Mouse (Mus musculus): Measurements from ENCODE around the gene Tmem104. TPM values are rescaled to one million over a fixed set of nuclear protein-coding genes. Genes with fewer than 3 reads are reported as not detected.

The Tmem104 gene
- polyA plus RNA-seq (2015; fragmentation: Nextera tagmentation; extraction: Ambion mirVana) = 8.6 and 9.1 TPM in 2 replicates

DNA sequence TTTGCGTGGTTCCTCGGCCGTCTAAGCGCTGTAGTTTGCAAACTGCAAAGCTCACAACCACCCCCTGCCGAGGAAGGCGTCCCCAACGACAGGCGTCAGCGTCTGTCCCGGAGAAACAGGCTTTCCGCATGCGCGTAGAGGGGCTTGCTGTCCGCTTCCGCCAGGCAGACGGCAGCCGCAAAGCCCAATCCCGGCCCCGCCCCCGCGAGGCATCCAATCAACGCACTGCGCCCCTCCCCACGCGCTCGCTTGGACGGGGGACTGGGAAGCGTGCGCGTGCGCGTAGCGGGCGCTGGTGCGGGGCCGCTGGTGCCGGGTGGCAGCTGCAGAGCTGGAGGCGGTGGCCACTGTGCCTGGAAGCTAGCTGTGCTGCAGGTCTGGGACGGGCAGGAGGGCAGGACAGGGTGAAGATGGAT lies at the start of gene Tmem104:
Gene Tmem104, plus strand, starts transcription at position 264 of the 416 bp plus-strand sequence.
- Histone ChIP-seq H3K4me3 (ENCODE audit: low read length) (peak within 1 kb of the TSS; percentile 78), H3K27ac (ENCODE audit: low read length) (peak within 1 kb of the TSS; percentile 84), H3K27me3 (ENCODE audit: control insufficient read depth, insufficient read depth, low read depth, low read length) (no peaks in the 10 kb centered on the region), H3K4me2 (ENCODE audit: low read depth, low read length) (peak within 1 kb of the TSS; percentile 88), H3K4me1 (replicated peaks; ENCODE audit: control insufficient read depth, insufficient read depth, low read length) (peaks cover 10% of the 10 kb centered on the region), H3K9me3 (ENCODE audit: control insufficient read depth, low read length) (no peaks in the 10 kb centered on the region), H3K9ac (ENCODE audit: low read length) (peak within 1 kb of the TSS; percentile 81), H3K36me3 (ENCODE audit: control insufficient read depth, insufficient read depth, low read length) (no peaks in the 10 kb centered on the region)
- 0% methylated on average over 39 of the region's 39 CpGs for WGBS
- peak; percentile 96 for ATAC-seq (ENCODE audit: low read depth)

- Histone ChIP-seq H3K36me3 (ENCODE audit: control insufficient read depth, insufficient read depth, low read length) (no peaks in the 10 kb centered on the region), H3K9ac (ENCODE audit: low read length) (no peak overlapping the region), H3K27ac (ENCODE audit: low read length) (no peak overlapping the region), H3K4me1 (replicated peaks; ENCODE audit: control insufficient read depth, insufficient read depth, low read length) (no peaks in the 10 kb centered on the region), H3K4me2 (ENCODE audit: low read depth, low read length) (no peak overlapping the region), H3K9me3 (ENCODE audit: control insufficient read depth, low read length) (no peaks in the 10 kb centered on the region), H3K27me3 (ENCODE audit: control insufficient read depth, insufficient read depth, low read depth, low read length) (no peaks in the 10 kb centered on the region), H3K4me3 (ENCODE audit: low read length) (no peak overlapping the region)
- ATAC-seq (ENCODE audit: low read depth) = no peak
- 68% methylated on average over 5 of the region's 5 CpGs for WGBS
Measured at GRCm38 (mm10) chr11:115138597-115139262, 48.6 kb upstream of the Tmem104 start.

- WGBS = 81% methylated on average over 2 of the region's 2 CpGs
- no peak for ATAC-seq (ENCODE audit: low read depth)
- H3K4me2 ChIP-seq (ENCODE audit: low read depth, low read length) = no peak overlapping the region
Measured at GRCm38 (mm10) chr11:115141970-115142369, 45.3 kb upstream of the Tmem104 start.

DNA sequence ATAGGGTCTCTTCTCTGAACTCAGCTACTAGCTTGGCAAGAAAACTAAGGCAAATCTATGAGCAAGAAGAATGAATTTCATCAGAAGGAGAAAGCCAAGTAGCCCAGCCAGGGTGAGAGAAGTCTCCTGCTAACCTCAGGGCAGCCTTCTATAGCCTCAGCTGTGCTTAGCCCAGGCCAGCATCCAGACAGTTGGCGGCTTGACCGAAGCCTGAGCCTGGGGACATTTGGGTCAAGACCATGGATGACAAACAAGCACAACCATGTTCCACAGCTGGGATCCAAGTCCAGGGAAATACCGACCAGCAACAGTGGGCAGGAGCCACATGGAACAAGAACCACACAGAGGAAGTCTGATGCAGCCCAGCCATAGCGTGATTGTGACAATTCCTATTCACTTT lies 39.5 kb upstream of the Tmem104 start:
- Histone ChIP-seq H3K4me1 (replicated peaks; ENCODE audit: control insufficient read depth, insufficient read depth, low read length) (0 out of 2 replicates have a peak, but pooled peaks cover 3% of the 10 kb centered on the region), H3K9ac (ENCODE audit: low read length) (no peak overlapping the region), H3K4me3 (ENCODE audit: low read length) (no peak overlapping the region), H3K36me3 (ENCODE audit: control insufficient read depth, insufficient read depth, low read length) (no peaks in the 10 kb centered on the region), H3K27ac (ENCODE audit: low read length) (no peak overlapping the region), H3K27me3 (ENCODE audit: control insufficient read depth, insufficient read depth, low read depth, low read length) (peaks cover 3% of the 10 kb centered on the region; the same call in 1 of the 2 replicates), H3K9me3 (ENCODE audit: control insufficient read depth, low read length) (no peaks in the 10 kb centered on the region), H3K4me2 (ENCODE audit: low read depth, low read length) (no peak overlapping the region)
- WGBS = 77% methylated on average over 4 of the region's 4 CpGs
- ATAC-seq (ENCODE audit: low read depth) = no peak

More at GRCm38 (mm10) chr11:115141970-115142369, 45.3 kb upstream of the Tmem104 start:
- no peaks in the 10 kb centered on the region for H3K36me3 ChIP-seq (ENCODE audit: control insufficient read depth, insufficient read depth, low read length)
- H3K27ac ChIP-seq (ENCODE audit: low read length) = no peak overlapping the region
- H3K9me3 ChIP-seq (ENCODE audit: control insufficient read depth, low read length) = no peaks in the 10 kb centered on the region
- H3K27me3 ChIP-seq (ENCODE audit: control insufficient read depth, insufficient read depth, low read depth, low read length) = no peaks in the 10 kb centered on the region
- H3K4me3 ChIP-seq (ENCODE audit: low read length) = no peak overlapping the region
- H3K9ac ChIP-seq (ENCODE audit: low read length) = no peak overlapping the region
- no peaks in the 10 kb centered on the region for H3K4me1 ChIP-seq (replicated peaks; ENCODE audit: control insufficient read depth, insufficient read depth, low read length)

GRCm38 (mm10) chr11:115150741-115151254 lies 36.5 kb upstream of the Tmem104 start:
- peaks cover 27% of the 10 kb centered on the region for H3K27me3 ChIP-seq (ENCODE audit: control insufficient read depth, insufficient read depth, low read depth, low read length)
- no peak overlapping the region for H3K4me3 ChIP-seq (ENCODE audit: low read length)
- H3K36me3 ChIP-seq (ENCODE audit: control insufficient read depth, insufficient read depth, low read length) = no peaks in the 10 kb centered on the region
- no peaks in the 10 kb centered on the region for H3K9me3 ChIP-seq (ENCODE audit: control insufficient read depth, low read length)
- H3K4me1 ChIP-seq (replicated peaks; ENCODE audit: control insufficient read depth, insufficient read depth, low read length) = peaks cover 10% of the 10 kb centered on the region
- ATAC-seq (ENCODE audit: low read depth) = no peak
- H3K4me2 ChIP-seq (ENCODE audit: low read depth, low read length) = no peak overlapping the region
- no peak overlapping the region for H3K27ac ChIP-seq (ENCODE audit: low read length)
- no peak overlapping the region for H3K9ac ChIP-seq (ENCODE audit: low read length)
- WGBS = 42% methylated on average over 6 of the region's 6 CpGs

GRCm38 (mm10) chr11:115151755-115152429 lies 35.4 kb upstream of the Tmem104 start:
- 3% methylated on average over 15 of the region's 15 CpGs for WGBS
- peak overlapping the region; percentile 53; the same call in 1 of the 2 replicates for H3K9ac ChIP-seq (ENCODE audit: low read length)
- no peak overlapping the region for H3K27ac ChIP-seq (ENCODE audit: low read length)
- peaks cover 10% of the 10 kb centered on the region for H3K4me1 ChIP-seq (replicated peaks; ENCODE audit: control insufficient read depth, insufficient read depth, low read length)
- peak overlapping the region; percentile 40 for H3K4me3 ChIP-seq (ENCODE audit: low read length)
- no peaks in the 10 kb centered on the region for H3K36me3 ChIP-seq (ENCODE audit: control insufficient read depth, insufficient read depth, low read length)
- peaks cover 27% of the 10 kb centered on the region for H3K27me3 ChIP-seq (ENCODE audit: control insufficient read depth, insufficient read depth, low read depth, low read length)
- H3K9me3 ChIP-seq (ENCODE audit: control insufficient read depth, low read length) = no peaks in the 10 kb centered on the region
- H3K4me2 ChIP-seq (ENCODE audit: low read depth, low read length) = peak overlapping the region; percentile 64
- peak; percentile 67 for ATAC-seq (ENCODE audit: low read depth)

GRCm38 (mm10) chr11:115153088-115153487 lies 34.2 kb upstream of the Tmem104 start:
- no peak overlapping the region for H3K4me2 ChIP-seq (ENCODE audit: low read depth, low read length)
- no peak overlapping the region for H3K4me3 ChIP-seq (ENCODE audit: low read length)
- H3K9me3 ChIP-seq (ENCODE audit: control insufficient read depth, low read length) = no peaks in the 10 kb centered on the region
- H3K9ac ChIP-seq (ENCODE audit: low read length) = no peak overlapping the region
- peaks cover 27% of the 10 kb centered on the region for H3K27me3 ChIP-seq (ENCODE audit: control insufficient read depth, insufficient read depth, low read depth, low read length)
- no peak overlapping the region for H3K27ac ChIP-seq (ENCODE audit: low read length)
- no peaks in the 10 kb centered on the region for H3K36me3 ChIP-seq (ENCODE audit: control insufficient read depth, insufficient read depth, low read length)
- H3K4me1 ChIP-seq (replicated peaks; ENCODE audit: control insufficient read depth, insufficient read depth, low read length) = peaks cover 14% of the 10 kb centered on the region
- WGBS = 74% methylated on average over 9 of the region's 9 CpGs
- no peak for ATAC-seq (ENCODE audit: low read depth)

DNA sequence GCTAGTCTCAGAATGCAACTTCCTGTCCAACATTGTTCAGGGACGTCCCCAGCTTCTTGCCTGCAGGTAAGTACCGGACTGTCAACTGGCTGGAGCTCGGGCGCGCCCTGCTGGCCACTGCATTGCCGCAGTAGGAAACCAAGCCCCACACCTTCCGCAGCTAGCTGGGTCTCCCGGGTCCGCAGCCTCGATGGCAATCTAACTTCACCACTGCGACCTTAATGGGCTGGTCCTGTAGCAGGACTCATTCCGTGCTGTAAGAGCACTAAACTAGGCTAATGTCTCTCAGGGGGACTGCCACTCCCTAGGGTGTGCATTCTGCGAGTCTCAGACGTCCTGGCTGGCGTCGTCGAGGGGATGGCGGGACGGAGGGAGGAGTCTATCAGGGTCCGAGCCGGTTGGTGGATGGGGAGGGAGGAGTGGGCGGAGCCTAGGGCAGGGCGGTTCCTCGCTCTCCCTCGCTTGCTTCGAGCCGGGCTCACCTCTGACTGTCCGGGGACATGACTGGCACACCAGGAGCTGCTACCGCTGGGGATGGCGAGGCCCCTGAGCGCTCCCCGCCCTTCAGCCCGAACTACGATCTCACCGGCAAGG lies 33.5 kb upstream of the Tmem104 start:
- WGBS = under 1% methylated on average over 34 of the region's 35 CpGs
- Histone ChIP-seq H3K27ac (ENCODE audit: low read length) (no peak overlapping the region), H3K4me3 (ENCODE audit: low read length) (peak overlapping the region; percentile 46), H3K4me1 (replicated peaks; ENCODE audit: control insufficient read depth, insufficient read depth, low read length) (peaks cover 21% of the 10 kb centered on the region), H3K27me3 (ENCODE audit: control insufficient read depth, insufficient read depth, low read depth, low read length) (peaks cover 27% of the 10 kb centered on the region), H3K4me2 (ENCODE audit: low read depth, low read length) (peak overlapping the region; percentile 53), H3K9ac (ENCODE audit: low read length) (peak overlapping the region; percentile 43; the same call in 1 of the 2 replicates), H3K9me3 (ENCODE audit: control insufficient read depth, low read length) (no peaks in the 10 kb centered on the region), H3K36me3 (ENCODE audit: control insufficient read depth, insufficient read depth, low read length) (no peaks in the 10 kb centered on the region)
- ATAC-seq (ENCODE audit: low read depth) = peak; percentile 74

DNA sequence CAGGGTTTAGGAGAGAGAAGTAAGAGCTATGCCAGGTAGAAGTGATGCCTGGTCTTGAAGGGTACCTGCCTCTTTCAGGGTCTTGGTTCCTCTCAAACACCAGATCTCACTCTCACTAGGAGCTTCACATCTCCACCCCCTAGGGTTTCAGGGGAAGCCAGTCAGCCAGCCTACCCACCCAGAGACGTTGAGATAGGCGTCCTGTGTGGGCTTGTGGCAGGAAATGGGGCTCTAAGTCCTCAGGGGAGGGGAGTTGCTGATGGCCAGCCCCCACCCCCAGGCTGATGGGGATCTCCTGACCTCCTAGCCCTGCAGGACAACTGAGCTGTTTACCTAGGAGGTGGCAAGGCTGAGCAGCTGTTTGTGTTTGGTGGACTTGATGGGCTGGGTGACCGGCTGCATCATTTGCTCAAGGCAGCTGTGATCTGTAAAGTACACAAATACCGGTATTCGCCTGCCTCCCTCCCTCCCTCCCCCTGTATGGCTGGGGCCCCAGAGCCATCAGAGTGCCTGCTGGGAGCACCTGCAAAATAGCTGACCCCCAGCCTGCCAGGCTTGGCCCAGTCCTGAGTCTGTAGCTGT lies 32.1 kb upstream of the Tmem104 start:
- ATAC-seq (ENCODE audit: low read depth) = no peak
- Histone ChIP-seq H3K36me3 (ENCODE audit: control insufficient read depth, insufficient read depth, low read length) (no peaks in the 10 kb centered on the region), H3K4me3 (ENCODE audit: low read length) (no peak overlapping the region), H3K27me3 (ENCODE audit: control insufficient read depth, insufficient read depth, low read depth, low read length) (peaks cover 27% of the 10 kb centered on the region), H3K9ac (ENCODE audit: low read length) (no peak overlapping the region), H3K27ac (ENCODE audit: low read length) (no peak overlapping the region), H3K4me1 (replicated peaks; ENCODE audit: control insufficient read depth, insufficient read depth, low read length) (peaks cover 21% of the 10 kb centered on the region), H3K4me2 (ENCODE audit: low read depth, low read length) (no peak overlapping the region), H3K9me3 (ENCODE audit: control insufficient read depth, low read length) (no peaks in the 10 kb centered on the region)
- 2% methylated on average over 5 of the region's 5 CpGs for WGBS
